Mouse (Mus musculus) cortical plate, adult 2 months (tissue): ENCODE data around the gene Pced1b.

Experiments
- CTCF ChIP-seq: fragments of 200-500 bp; IDR thresholded peaks from 2 replicates; pipeline ENCODE4 v1.5.1; 2011; ENCODE audit warnings: mild to moderate bottlenecking, control low read depth, low read length; ENCODE audit not compliant: insufficient read depth; ENCODE audit errors: extremely low read depth
- POLR2A ChIP-seq: fragments of 200-500 bp; IDR thresholded peaks from 2 replicates; pipeline ENCODE4 v1.6.1; 2011; ENCODE audit warnings: mild to moderate bottlenecking, low read length, control low read depth; ENCODE audit not compliant: insufficient read depth; ENCODE audit errors: extremely low read depth

GRCm38 (mm10) chr15:97271985-97272697 lies 25.2 kb downstream of the Pced1b start:
- no peak for TF ChIP-seq CTCF
- no peak for TF ChIP-seq POLR2A
